Mouse (Mus musculus): ENCODE results near the gene Kat2b. TPM values are rescaled to one million over a fixed set of nuclear protein-coding genes. Genes with fewer than 3 reads are reported as not detected.
"Not testable (repeated sequence)": the region's sequence is repeated elsewhere in the genome, so short reads cannot be mapped to it uniquely, and the experiment has no call there.

Kat2b gene
- polyA plus RNA-seq, 1 experiment from 2014 or later, result 5.2 TPM

DNA sequence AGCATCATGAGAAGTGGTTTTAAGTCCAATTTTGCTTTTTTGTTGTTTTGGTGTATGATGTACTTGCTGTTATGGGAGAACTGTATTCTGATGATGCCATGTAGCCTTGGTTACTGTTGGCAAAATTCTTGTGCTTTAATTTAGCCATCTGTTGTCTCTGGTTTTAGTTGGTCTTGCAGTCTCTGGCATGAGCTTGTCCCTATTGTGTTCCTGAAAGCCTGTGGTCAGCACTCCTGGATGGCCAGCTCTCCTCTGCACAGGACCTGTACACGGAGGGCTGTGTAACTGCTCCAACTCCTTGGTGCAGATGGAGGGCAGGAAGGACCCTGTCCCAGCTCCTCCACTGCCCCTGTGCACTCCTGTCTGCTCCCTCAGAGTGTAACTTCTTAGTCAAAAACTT is 151.8 kb downstream of the Kat2b start:
- Histone ChIP-seq H3K27ac (ENCODE audit: low read depth) (no peak overlapping the region), H3K27me3 (ENCODE audit: insufficient read depth, low read length) (no peaks in the 10 kb centered on the region), H3K9me3 (ENCODE audit: low read depth, low read length) (no peaks in the 10 kb centered on the region), H3K4me3 (ENCODE audit: low read depth, low read length) (no peak overlapping the region), H3K4me2 (no peak overlapping the region), H3K4me1 (ENCODE audit: insufficient read depth) (no peaks in the 10 kb centered on the region), H3K9ac (no peak overlapping the region), H3K36me3 (ENCODE audit: insufficient read depth) (no peaks in the 10 kb centered on the region)
- WGBS, result 63% methylated on average over 1 of the region's 1 CpGs
- no peak for DNase-seq
- no peak for TF ChIP-seq CTCF (IDR thresholded peaks at IDR 0.05; ENCODE audit: low read depth)
- no peak for ATAC-seq (ENCODE audit: insufficient read depth)

DNA sequence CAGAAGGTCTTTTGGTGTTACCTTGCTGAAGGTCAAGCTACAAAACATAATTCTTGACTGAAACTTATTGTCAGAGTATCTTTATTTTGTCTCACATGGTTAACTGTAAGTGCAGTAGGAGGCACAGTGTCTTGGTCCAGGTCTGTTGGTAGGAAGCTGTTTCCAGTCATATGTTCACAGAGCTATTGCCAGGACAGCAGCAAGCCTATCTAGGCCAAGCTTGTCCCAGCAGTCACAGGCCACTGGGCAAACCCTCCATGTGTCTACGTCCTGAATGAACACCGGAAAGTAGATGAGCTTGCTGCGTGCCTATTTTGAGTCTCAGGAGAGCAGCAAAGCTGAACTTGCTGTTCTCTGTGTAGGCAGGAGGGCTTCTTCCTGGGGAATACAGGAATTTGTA is 152.3 kb downstream of the Kat2b start:
- DNase-seq; H3K27me3 ChIP-seq (ENCODE audit: insufficient read depth, low read length); H3K36me3 ChIP-seq (ENCODE audit: insufficient read depth); H3K4me1 ChIP-seq (ENCODE audit: insufficient read depth); H3K27ac ChIP-seq (ENCODE audit: low read depth); ATAC-seq (ENCODE audit: insufficient read depth); H3K9ac ChIP-seq; H3K4me2 ChIP-seq; H3K9me3 ChIP-seq (ENCODE audit: low read depth, low read length); H3K4me3 ChIP-seq (ENCODE audit: low read depth, low read length): not testable (repeated sequence)
- 84% methylated on average over 3 of the region's 3 CpGs for WGBS

Other genes starting within 250 kb of the Kat2b start
- 0.45 and 0.73 TPM in 2 replicates for gene Efhb, start 103.5 kb upstream of the Kat2b start, polyA plus RNA-seq (2014; fragmentation: Nextera tagmentation; extraction: Ambion mirVana)
- 76.9 and 79.3 TPM in 2 replicates for gene Rab5a, start 87.6 kb upstream of the Kat2b start, polyA plus RNA-seq (2014; fragmentation: Nextera tagmentation; extraction: Ambion mirVana)
- gene Pp2d1, start 27.4 kb upstream of the Kat2b start, polyA plus RNA-seq (2014; fragmentation: Nextera tagmentation; extraction: Ambion mirVana), result 0.25 and 0.51 TPM in 2 replicates
- 45.4 and 49.7 TPM in 2 replicates for gene Sgo1, start 122.5 kb downstream of the Kat2b start, polyA plus RNA-seq (2014; fragmentation: Nextera tagmentation; extraction: Ambion mirVana)